In genomic region chr10:81141455-81142210, GRCm38 (mm10) we compare ENCODE assay signal across 8 mouse cellular contexts. TPM values are rescaled to one million over a fixed set of nuclear protein-coding genes. Genes with fewer than 3 reads are reported as not detected.
DNase-seq lines count a peak whose midpoint lies in the region; ATAC-seq and TF ChIP-seq lines count a peak whose summit lies in the region.

No protein-coding gene starts in this region.

- 0 out of 2 replicates have a peak overlapping the region, but pooled peaks have one; percentile 94 for H3K4me2 ChIP-seq in lung, embryonic 14.5 days
- H3K4me2 ChIP-seq in hindbrain, embryonic 13.5 days: no peak overlapping the region
- H3K4me2 ChIP-seq in myocyte (ENCODE audit: low read depth): peak overlapping the region; percentile 89

- H3K27me3 ChIP-seq in lung, embryonic 14.5 days (ENCODE audit: insufficient read depth, low read length): no peaks in the 10 kb centered on the region
- no peaks in the 10 kb centered on the region for H3K27me3 ChIP-seq in hindbrain, embryonic 13.5 days
- no peaks in the 10 kb centered on the region for H3K27me3 ChIP-seq in myocyte (ENCODE audit: control insufficient read depth, insufficient read depth, insufficient read length)

- peaks cover 80% of the 10 kb centered on the region for H3K79me2 ChIP-seq in myocyte (ENCODE audit: control insufficient read depth, insufficient read depth)

- no peak overlapping the region for H3ac ChIP-seq in myocyte (ENCODE audit: control insufficient read depth, insufficient read length)

- TF ChIP-seq CTCF in lung, embryonic 14.5 days (IDR thresholded peaks at IDR 0.05; ENCODE audit: low read depth): no peak
- no peak for TF ChIP-seq CTCF in lung, adult 2 months (IDR thresholded peaks at IDR 0.05; ENCODE audit: insufficient read depth, low read length)

- H3K4me1 ChIP-seq in lung, embryonic 14.5 days (ENCODE audit: insufficient read depth): peaks cover 26% of the 10 kb centered on the region
- H3K4me1 ChIP-seq in lung, adult 2 months (ENCODE audit: control insufficient read depth, insufficient read depth, low read length): peaks cover 37% of the 10 kb centered on the region
- H3K4me1 ChIP-seq in hindbrain, embryonic 13.5 days (replicated peaks): peaks cover 60% of the 10 kb centered on the region

- H3K9me3 ChIP-seq in lung, embryonic 14.5 days (ENCODE audit: low read depth, low read length): no peaks in the 10 kb centered on the region
- no peaks in the 10 kb centered on the region for H3K9me3 ChIP-seq in hindbrain, embryonic 13.5 days

- TF ChIP-seq POLR2A in lung, adult 2 months (IDR thresholded peaks at IDR 0.05; ENCODE audit: borderline replicate concordance, extremely low read depth, low read depth, low read length): no peak
- TF ChIP-seq POLR2A in myocyte (IDR thresholded peaks at IDR 0.05; ENCODE audit: insufficient read length, low read depth): no peak

- no peak for ATAC-seq in cerebellum, adult (ENCODE audit: insufficient number of reproducible peaks, low FRiP score, low TSS enrichment)
- ATAC-seq in lung, embryonic 14.5 days (ENCODE audit: insufficient read depth): no peak
- no peak for ATAC-seq in hindbrain, embryonic 13.5 days (ENCODE audit: low FRiP score)

- peaks cover 42% of the 10 kb centered on the region for H3K36me3 ChIP-seq in lung, embryonic 14.5 days (ENCODE audit: insufficient read depth)
- peaks cover 33% of the 10 kb centered on the region for H3K36me3 ChIP-seq in hindbrain, embryonic 13.5 days
- H3K36me3 ChIP-seq in myocyte (ENCODE audit: control insufficient read depth, insufficient read depth): peaks cover 9% of the 10 kb centered on the region

- no peak overlapping the region; the same call in 1 of the 2 replicates for H3K27ac ChIP-seq in lung, embryonic 14.5 days (ENCODE audit: low read depth)
- H3K27ac ChIP-seq in hindbrain, embryonic 13.5 days: 0 out of 2 replicates have a peak overlapping the region, but pooled peaks have one; percentile 8

- H3K4me3 ChIP-seq in lung, embryonic 14.5 days (ENCODE audit: low read depth, low read length): no peak overlapping the region
- no peak overlapping the region for H3K4me3 ChIP-seq in lung, adult 2 months (replicated peaks; ENCODE audit: extremely low read depth, low read depth, low read length)
- H3K4me3 ChIP-seq in hindbrain, embryonic 13.5 days: no peak overlapping the region
- H3K4me3 ChIP-seq in myocyte: peak overlapping the region; percentile 94

- peak; percentile 66 for DNase-seq in cerebellum, adult 9-10 months
- no peak for DNase-seq in lung, embryonic 14.5 days
- no peak for DNase-seq in lung, adult 2 months
- DNase-seq in embryo, embryonic 9.5 days (ENCODE audit: extremely low spot score): no peak
- DNase-seq in gastrocnemius, postnatal 25 days: no peak

- peak overlapping the region; percentile 27; the same call in 1 of the 2 replicates for H3K9ac ChIP-seq in lung, embryonic 14.5 days
- H3K9ac ChIP-seq in hindbrain, embryonic 13.5 days: peak overlapping the region; percentile 93; the same call in 1 of the 2 replicates

- 79% methylated on average over 7 of the region's 7 CpGs for WGBS in lung, embryonic 14.5 days
- 62% methylated on average over 7 of the region's 7 CpGs for WGBS in lung, adult 2 months
- WGBS in hindbrain, embryonic 13.5 days: 79% methylated on average over 7 of the region's 7 CpGs

TF ChIP-seq in myocyte, 11 proteins besides CTCF, POLR2A, EP300 and RAD21:
- TF ChIP-seq SRF (IDR thresholded peaks at IDR 0.05; ENCODE audit: control insufficient read depth, insufficient read length, low read depth) (no peak), TCF12 (IDR thresholded peaks at IDR 0.05; ENCODE audit: insufficient read depth, poor library complexity, severe bottlenecking) (no peak)

RNA-seq across cellular contexts. Expression of gene Zbtb7a, which starts 6.6 kb away (rescaled TPM):
- polyA plus RNA-seq in lung, embryonic 14.5 days (2014; fragmentation: Nextera tagmentation; extraction: Ambion mirVana): 22.4 and 25.0 TPM in 2 replicates
- 66.7 and 83.6 TPM in 2 replicates for polyA plus RNA-seq in lung, adult 2 months (2012; rRNA removed)
- polyA plus RNA-seq in hindbrain, embryonic 13.5 days (2015; fragmentation: Nextera tagmentation; extraction: Ambion mirVana): 13.2 and 13.5 TPM in 2 replicates
- 26.1 TPM for polyA plus RNA-seq in myocyte (2012; fragmentation: generic; extraction: Trizol)
- 10 to 100 TPM; 21.4 to 22.3 TPM for total RNA-seq in gastrocnemius, postnatal 25 days (2021)

RNA-seq across cellular contexts. Expression of gene Pias4, which starts 26.1 kb away (rescaled TPM):
- polyA plus RNA-seq in lung, embryonic 14.5 days (2014; fragmentation: Nextera tagmentation; extraction: Ambion mirVana): 38.7 and 47.9 TPM in 2 replicates
- 33.0 and 40.0 TPM in 2 replicates for polyA plus RNA-seq in lung, adult 2 months (2012; rRNA removed)
- polyA plus RNA-seq in hindbrain, embryonic 13.5 days (2015; fragmentation: Nextera tagmentation; extraction: Ambion mirVana): 58.4 and 62.3 TPM in 2 replicates
- 43.2 TPM for polyA plus RNA-seq in myocyte (2012; fragmentation: generic; extraction: Trizol)
- 10 to 100 TPM; 11.7 to 14.2 TPM for total RNA-seq in gastrocnemius, postnatal 25 days (2021)

RNA-seq across cellular contexts. Expression of gene Eef2, which starts 34.8 kb away (rescaled TPM):
- polyA plus RNA-seq in lung, embryonic 14.5 days (2014; fragmentation: Nextera tagmentation; extraction: Ambion mirVana): 481 and 493 TPM in 2 replicates
- 1,377 and 1,420 TPM in 2 replicates for polyA plus RNA-seq in lung, adult 2 months (2012; rRNA removed)
- 561 and 576 TPM in 2 replicates for polyA plus RNA-seq in hindbrain, embryonic 13.5 days (2015; fragmentation: Nextera tagmentation; extraction: Ambion mirVana)
- 3,891 TPM for polyA plus RNA-seq in myocyte (2012; fragmentation: generic; extraction: Trizol)
- total RNA-seq in gastrocnemius, postnatal 25 days (2021): 100 to 1,000 TPM; 838 to 862 TPM

RNA-seq across cellular contexts. Expression of gene Map2k2, which starts 35.9 kb away (rescaled TPM):
- polyA plus RNA-seq in lung, embryonic 14.5 days (2014; fragmentation: Nextera tagmentation; extraction: Ambion mirVana): 180 and 199 TPM in 2 replicates
- polyA plus RNA-seq in lung, adult 2 months (2012; rRNA removed): 147 and 176 TPM in 2 replicates
- polyA plus RNA-seq in hindbrain, embryonic 13.5 days (2015; fragmentation: Nextera tagmentation; extraction: Ambion mirVana): 224 and 227 TPM in 2 replicates
- polyA plus RNA-seq in myocyte (2012; fragmentation: generic; extraction: Trizol): 126 TPM
- 100 to 1,000 TPM; 149 to 161 TPM for total RNA-seq in gastrocnemius, postnatal 25 days (2021)

RNA-seq across cellular contexts. Expression of gene Dapk3, which starts 41.2 kb away (rescaled TPM):
- 52.6 and 55.8 TPM in 2 replicates for polyA plus RNA-seq in lung, embryonic 14.5 days (2014; fragmentation: Nextera tagmentation; extraction: Ambion mirVana)
- 70.4 and 73.5 TPM in 2 replicates for polyA plus RNA-seq in lung, adult 2 months (2012; rRNA removed)
- 59.1 and 61.7 TPM in 2 replicates for polyA plus RNA-seq in hindbrain, embryonic 13.5 days (2015; fragmentation: Nextera tagmentation; extraction: Ambion mirVana)
- 120 TPM for polyA plus RNA-seq in myocyte (2012; fragmentation: generic; extraction: Trizol)
- 10 to 100 TPM; 22.3 to 22.4 TPM for total RNA-seq in gastrocnemius, postnatal 25 days (2021)
